Mouse (Mus musculus) kidney, adult 2 months (tissue): ENCODE measurements around the gene Lamb2.

Experiments
- CTCF ChIP-seq: fragments of 200-500 bp; conservative IDR thresholded peaks from 2 replicates; pipeline ENCODE4 v1.5.1; 2011; ENCODE audit warnings: low read depth, mild to moderate bottlenecking, control low read depth, low read length, moderate library complexity, mixed read lengths; ENCODE audit not compliant: insufficient read depth, insufficient read length
- POLR2A ChIP-seq: fragments of 200-500 bp; IDR thresholded peaks from one replicate; pipeline ENCODE4 v1.6.1; 2011; ENCODE audit warnings: low read depth, low read length, control low read depth

DNA sequence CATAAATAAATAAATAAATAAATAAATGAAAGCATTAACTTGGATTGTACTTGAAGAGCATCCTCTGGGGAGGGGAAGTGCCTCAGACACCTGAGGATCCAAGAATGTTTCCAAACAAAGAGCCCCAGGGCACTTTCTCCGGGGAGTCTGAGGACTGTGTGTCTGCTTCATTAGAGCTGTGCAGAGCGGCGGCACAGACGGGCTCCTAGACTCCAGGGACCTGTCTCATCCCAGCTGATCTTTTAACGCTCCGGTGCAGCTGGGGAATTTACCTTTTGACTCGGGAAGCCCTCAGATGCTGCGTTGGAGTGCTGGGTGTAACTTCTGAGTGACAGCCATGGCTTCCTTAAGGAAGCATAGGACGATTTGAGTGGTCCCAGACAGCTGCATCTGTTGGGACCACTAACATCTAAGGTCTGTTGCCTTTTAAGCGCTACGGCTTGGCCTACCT is 18.3 kb upstream of the Lamb2 start, which contains the start of gene Klhdc8b:
- no peak for TF ChIP-seq CTCF
- TF ChIP-seq POLR2A, result no peak
